Comparison of ENCODE assay signal across 8 mouse cellular contexts in the genomic region with DNA sequence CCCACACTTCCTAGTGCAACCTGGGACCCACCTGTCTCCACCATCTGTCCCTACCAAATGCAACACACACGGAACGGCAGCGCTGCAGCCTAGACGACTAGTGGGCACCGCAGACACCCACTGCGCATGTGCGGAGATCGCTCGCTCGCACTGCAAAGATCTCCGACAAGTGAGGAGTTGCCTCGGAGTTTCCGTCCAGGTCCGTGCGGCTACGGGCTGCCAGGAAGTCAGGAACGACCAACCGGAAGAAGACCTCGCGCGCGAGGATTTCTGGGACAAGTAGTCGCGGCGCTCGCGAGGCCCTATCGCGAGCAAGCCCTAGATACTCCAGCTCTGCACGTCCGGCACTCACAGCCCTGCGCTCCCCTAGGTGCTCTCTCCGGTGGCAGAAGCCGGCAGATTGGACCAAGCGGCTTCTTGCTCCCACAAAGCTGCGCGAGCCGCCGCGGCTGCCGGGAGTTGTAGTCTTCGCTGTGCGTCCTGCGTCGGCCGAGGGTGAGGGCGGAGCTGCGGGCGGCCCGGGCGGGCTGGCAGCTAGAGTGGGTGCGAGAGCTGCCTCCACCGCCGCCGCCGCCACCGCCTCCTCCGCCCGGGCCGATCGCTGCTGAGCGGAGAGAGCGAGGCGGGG. TPM values are rescaled to one million over a fixed set of nuclear protein-coding genes. Genes with fewer than 3 reads are reported as not detected.
DNase-seq lines count a peak whose midpoint lies in the region; ATAC-seq and TF ChIP-seq lines count a peak whose summit lies in the region.

A gene (plus strand): TSS at position 476 of the 628 bp plus-strand sequence.

- no peak for TF ChIP-seq CTCF in G1E (IDR thresholded peaks at IDR 0.05; ENCODE audit: low read depth, low read length)
- TF ChIP-seq CTCF in layer of hippocampus, adult 2 months (conservative IDR thresholded peaks at IDR 0.05), result no peak
- no peak for TF ChIP-seq CTCF in lung, embryonic 14.5 days (IDR thresholded peaks at IDR 0.05; ENCODE audit: low read depth)
- TF ChIP-seq CTCF in olfactory bulb, adult 2 months (IDR thresholded peaks at IDR 0.05; ENCODE audit: insufficient read depth, low read depth, low read length), result no peak
- TF ChIP-seq CTCF in thymus, adult 2 months (IDR thresholded peaks at IDR 0.05; ENCODE audit: borderline replicate concordance, control insufficient read depth, extremely low read depth, insufficient read depth, low read length, poor library complexity), result 0 out of 2 replicates have a peak, but pooled peaks have one; percentile 20

- peak; percentile 84 for ATAC-seq in G1E (ENCODE audit: extremely low read depth, insufficient number of reproducible peaks, low FRiP score, poor library complexity, severe bottlenecking)
- peak; percentile 95 for ATAC-seq in forebrain, embryonic 16.5 days
- ATAC-seq in lung, embryonic 14.5 days (ENCODE audit: insufficient read depth), result peak; percentile 94

- DNase-seq in G1E (ENCODE audit: low spot score), result peak; percentile 87
- peak; percentile 96 to 97 for DNase-seq in cerebellum, adult 18-20 months
- DNase-seq in heart, postnatal 36 days, result peak; percentile 89 to 95
- DNase-seq in layer of hippocampus, adult 2 months (ENCODE audit: low spot score in 2 of 2), result peak; percentile 94 to 96
- DNase-seq in lung, embryonic 14.5 days, result peak; percentile 98
- peak; percentile 94 for DNase-seq in thymus, adult 2 months

- H3K9me3 ChIP-seq in G1E (replicated peaks), result no peaks in the 10 kb centered on the region
- no peaks in the 10 kb centered on the region for H3K9me3 ChIP-seq in forebrain, embryonic 16.5 days (ENCODE audit: control insufficient read depth, low read length)
- H3K9me3 ChIP-seq in lung, embryonic 14.5 days (ENCODE audit: low read depth, low read length), result no peaks in the 10 kb centered on the region

- H3K4me2 ChIP-seq in forebrain, embryonic 16.5 days (ENCODE audit: low read length), result peak within 1 kb of the TSS; percentile 89
- H3K4me2 ChIP-seq in lung, embryonic 14.5 days, result peak within 1 kb of the TSS; percentile 89

- TF ChIP-seq POLR2A in olfactory bulb, adult 2 months (IDR thresholded peaks at IDR 0.05; ENCODE audit: insufficient read depth, low read depth, low read length), result peak; percentile 63
- TF ChIP-seq POLR2A in thymus, adult 2 months (IDR thresholded peaks at IDR 0.05; ENCODE audit: control insufficient read depth, extremely low read depth, insufficient read depth, low read length, poor library complexity), result peak; percentile 84

- H3K4me1 ChIP-seq in G1E (ENCODE audit: insufficient read depth, low read depth, low read length), result peaks cover 42% of the 10 kb centered on the region
- H3K4me1 ChIP-seq in forebrain, embryonic 16.5 days (replicated peaks; ENCODE audit: control insufficient read depth, insufficient read depth, low read length), result peaks cover 21% of the 10 kb centered on the region
- H3K4me1 ChIP-seq in lung, embryonic 14.5 days (ENCODE audit: insufficient read depth), result peaks cover 7% of the 10 kb centered on the region; the same call in 1 of the 2 replicates
- 0 out of 2 replicates have a peak, but pooled peaks cover 4% of the 10 kb centered on the region for H3K4me1 ChIP-seq in olfactory bulb, adult 2 months (ENCODE audit: control insufficient read depth, insufficient read depth, low read length)
- 0 out of 2 replicates have a peak, but pooled peaks cover 4% of the 10 kb centered on the region for H3K4me1 ChIP-seq in thymus, adult 2 months (replicated peaks; ENCODE audit: control insufficient read depth, insufficient read depth, low read length)

- H3K27me3 ChIP-seq in G1E (ENCODE audit: insufficient read depth, low read length), result no peaks in the 10 kb centered on the region
- no peaks in the 10 kb centered on the region for H3K27me3 ChIP-seq in forebrain, embryonic 16.5 days (replicated peaks; ENCODE audit: control insufficient read depth, insufficient read depth, low read length)
- no peaks in the 10 kb centered on the region for H3K27me3 ChIP-seq in lung, embryonic 14.5 days (ENCODE audit: insufficient read depth, low read length)
- H3K27me3 ChIP-seq in thymus, adult 2 months (ENCODE audit: control insufficient read depth, insufficient read depth, low read length), result no peaks in the 10 kb centered on the region

- peak within 1 kb of the TSS; percentile 97 for H3K9ac ChIP-seq in forebrain, embryonic 16.5 days (replicated peaks; ENCODE audit: low read depth, low read length)
- peak within 1 kb of the TSS; percentile 98 for H3K9ac ChIP-seq in lung, embryonic 14.5 days

- intact Hi-C loops in heart, postnatal 36 days (cut with DNase I), result loop anchor here (2.0 kb wide), 1 partner anchor 58 kb away; no protein-coding TSS in a partner anchor

- under 1% methylated on average over 47 of the region's 64 CpGs for WGBS in forebrain, embryonic 16.5 days
- WGBS in lung, embryonic 14.5 days, result under 1% methylated on average over 59 of the region's 64 CpGs
- under 1% methylated on average over 64 of the region's 64 CpGs for WGBS in olfactory bulb, adult 2 months
- under 1% methylated on average over 62 of the region's 64 CpGs for WGBS in thymus, adult 2 months

- H3K36me3 ChIP-seq in G1E (replicated peaks), result peaks cover 16% of the 10 kb centered on the region
- no peaks in the 10 kb centered on the region for H3K36me3 ChIP-seq in forebrain, embryonic 16.5 days (ENCODE audit: control insufficient read depth, insufficient read depth)
- no peaks in the 10 kb centered on the region for H3K36me3 ChIP-seq in lung, embryonic 14.5 days (ENCODE audit: insufficient read depth)
- H3K36me3 ChIP-seq in thymus, adult 2 months (ENCODE audit: control insufficient read depth, insufficient read depth, low read length), result no peaks in the 10 kb centered on the region

- H3K27ac ChIP-seq in forebrain, embryonic 16.5 days (ENCODE audit: low read length), result peak within 1 kb of the TSS; percentile 100
- peak within 1 kb of the TSS; percentile 100 for H3K27ac ChIP-seq in layer of hippocampus, adult 2 months
- peak within 1 kb of the TSS; percentile 99 for H3K27ac ChIP-seq in lung, embryonic 14.5 days (ENCODE audit: low read depth)
- H3K27ac ChIP-seq in olfactory bulb, adult 2 months (ENCODE audit: insufficient read depth, low read depth, low read length), result peak within 1 kb of the TSS; percentile 99
- H3K27ac ChIP-seq in thymus, adult 2 months (ENCODE audit: control insufficient read depth, insufficient read depth, low read length), result peak within 1 kb of the TSS; percentile 90

- H3K4me3 ChIP-seq in G1E (ENCODE audit: low read depth, low read length), result peak within 1 kb of the TSS; percentile 88
- peak within 1 kb of the TSS; percentile 94 for H3K4me3 ChIP-seq in forebrain, embryonic 16.5 days (replicated peaks; ENCODE audit: low read length)
- peak within 1 kb of the TSS; percentile 68 for H3K4me3 ChIP-seq in layer of hippocampus, adult 2 months
- peak within 1 kb of the TSS; percentile 93 for H3K4me3 ChIP-seq in lung, embryonic 14.5 days (ENCODE audit: low read depth, low read length)
- peak within 1 kb of the TSS; percentile 75 for H3K4me3 ChIP-seq in olfactory bulb, adult 2 months (ENCODE audit: insufficient read depth, low read depth, low read length)
- peak within 1 kb of the TSS; percentile 68 for H3K4me3 ChIP-seq in thymus, adult 2 months (ENCODE audit: control insufficient read depth, insufficient read depth, low read length)

RNA-seq across cellular contexts. Expression of the gene that starts here (rescaled TPM):
- total RNA-seq in G1E (2014; fragmentation: Nextera tagmentation), result 32.6 and 39.8 TPM in 2 replicates
- 51.4 and 53.7 TPM in 2 replicates for total RNA-seq in G1E (2017)
- polyA plus RNA-seq in G1E (2012), result 16.9 and 24.0 TPM in 2 replicates
- polyA plus RNA-seq in forebrain, embryonic 16.5 days (2015; fragmentation: Nextera tagmentation; extraction: Ambion mirVana), result 125 and 137 TPM in 2 replicates
- total RNA-seq in heart, postnatal 36 days (2021), result 10 to 100 TPM; 49.5 to 51.3 TPM
- total RNA-seq in layer of hippocampus, adult 2 months (2021), result 100 to 1,000 TPM; 146 to 157 TPM
- polyA plus RNA-seq in lung, embryonic 14.5 days (2014; fragmentation: Nextera tagmentation; extraction: Ambion mirVana), result 82.6 and 89.5 TPM in 2 replicates
- not detected in 2 replicates for polyA plus RNA-seq in olfactory bulb, adult 2 months (2012; ENCODE audit: insufficient read depth, insufficient read length, low replicate concordance, missing spikeins)
- polyA plus RNA-seq in thymus, adult 2 months (2012; rRNA removed), result 55.6 and 61.7 TPM in 2 replicates

Comparison
In these comparisons a context has a peak if more than half of its experiments do, and no peak if none do; other contexts are left out.
1. Peak in every context shown above with its lines: DNase-seq, ATAC-seq, H3K4me3 ChIP-seq and H3K27ac ChIP-seq.